Mouse (Mus musculus) kidney, postnatal 0 days (tissue): ENCODE measurements at regions not wholly inside any gene's neighbourhood (a gene's known extent, or its start where the extent isn't known, plus 50 kb on each side); places are given as distances from the start of the nearest gene placed in this dataset.

Experiments used
- ATAC-seq: fragments of 200-750 bp; cut with Nextera tagmentation; replicated peaks from 2 replicates; pipeline ENCODE4 v1.8.0; 2017; ENCODE audit warnings: low read depth, moderate number of reproducible peaks, moderate TSS enrichment, moderate library complexity; ENCODE audit not compliant: low FRiP score
- DNase-seq: peaks from one replicate; pipeline ENCODE4 v3.0.0-alpha.2; 2016; ENCODE audit warnings: low spot score
- H3K27ac ChIP-seq: fragments of 300-500 bp; sonication (generic); 2 replicates; pipeline ENCODE4 v1.5.1; 2014; ENCODE audit warnings: mild to moderate bottlenecking
- H3K27me3 ChIP-seq: fragments of 300-500 bp; sonication (generic); 2 replicates; pipeline ENCODE4 v1.6.1; 2014; ENCODE audit warnings: low read length, mixed read lengths; ENCODE audit not compliant: insufficient read depth
- H3K36me3 ChIP-seq: fragments of 300-500 bp; sonication (generic); 2 replicates; pipeline ENCODE4 v1.6.1; 2014; ENCODE audit warnings: low read length, mixed read lengths; ENCODE audit not compliant: insufficient read depth
- H3K4me1 ChIP-seq: fragments of 300-500 bp; sonication (generic); replicated peaks from 2 replicates; pipeline ENCODE4 v1.6.1; 2014; ENCODE audit warnings: antibody characterized with exemption, low read length, mixed read lengths; ENCODE audit not compliant: insufficient read depth
- H3K4me2 ChIP-seq: fragments of 300-500 bp; sonication (generic); 2 replicates; pipeline ENCODE4 v1.6.1; 2014; ENCODE audit warnings: mild to moderate bottlenecking, low read length, moderate library complexity, mixed read lengths
- H3K4me3 ChIP-seq: fragments of 300-500 bp; sonication (generic); replicated peaks from 2 replicates; pipeline ENCODE4 v1.5.1; 2014; ENCODE audit warnings: low read depth, low read length
- H3K9ac ChIP-seq: fragments of 300-500 bp; sonication (generic); 2 replicates; pipeline ENCODE4 v1.6.1; 2014; ENCODE audit warnings: low read depth, low read length
- H3K9me3 ChIP-seq: fragments of 300-500 bp; sonication (generic); replicated peaks from 2 replicates; pipeline ENCODE4 v1.6.1; 2016; ENCODE audit warnings: low read length, inconsistent platforms, mixed read lengths
- CTCF ChIP-seq: IDR thresholded peaks from 2 replicates; pipeline ENCODE4 v1.5.1; 2016; ENCODE audit warnings: antibody characterized with exemption, low read depth, mild to moderate bottlenecking, moderate library complexity
- WGBS: fragments of 180-500 bp; shearing (Covaris S2); extraction: QIAGEN DNeasy Blood & Tissue Kit; methylation state at CpG from one replicate; pipeline ENCODE4 v1.1.7; 2014; 5-methylcytosine and 5-hydroxymethylcytosine counted together

- no peak overlapping the region for H3K27ac ChIP-seq
- WGBS, result 71% methylated on average over 2 of the region's 2 CpGs
- no peak for TF ChIP-seq CTCF
- H3K4me2 ChIP-seq, result no peak overlapping the region
- H3K27me3 ChIP-seq, result no peaks in the 10 kb centered on the region
- DNase-seq (no peak), ATAC-seq (no peak)
- no peaks in the 10 kb centered on the region for H3K36me3 ChIP-seq
- no peaks in the 10 kb centered on the region for H3K4me1 ChIP-seq
- no peak overlapping the region for H3K4me3 ChIP-seq
- H3K9ac ChIP-seq, result no peak overlapping the region
- H3K9me3 ChIP-seq, result no peaks in the 10 kb centered on the region
Observed at GRCm38 (mm10) chr2:12765336-12765735, 158.5 kb upstream of the Pter start.

DNA sequence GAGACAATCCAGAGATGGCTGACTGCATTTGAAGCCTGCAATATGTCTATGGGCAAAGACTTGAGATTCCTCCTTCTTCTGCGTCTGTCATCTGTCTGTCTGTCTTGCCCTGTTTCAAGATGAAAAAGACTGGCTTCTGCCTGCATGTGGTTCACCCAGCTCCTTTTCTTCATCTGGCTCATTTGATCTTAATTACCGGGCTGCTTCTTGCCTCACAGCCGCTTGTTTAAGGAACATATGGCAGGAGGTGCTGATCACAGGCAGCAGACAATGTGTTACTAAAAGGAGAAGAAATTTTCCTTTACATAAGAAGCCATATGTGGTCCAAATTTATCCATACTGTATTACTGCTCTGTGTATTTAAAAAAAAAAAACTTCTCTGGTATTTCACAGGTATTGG lies 147.0 kb upstream of the Pter start:
- H3K9ac ChIP-seq, result no peak overlapping the region
- DNase-seq (no peak), ATAC-seq (no peak)
- WGBS, result 34% methylated on average over 3 of the region's 3 CpGs
- H3K27ac ChIP-seq, result no peak overlapping the region
- no peaks in the 10 kb centered on the region for H3K27me3 ChIP-seq
- TF ChIP-seq CTCF, result no peak
- no peak overlapping the region for H3K4me3 ChIP-seq
- H3K9me3 ChIP-seq, result no peaks in the 10 kb centered on the region
- H3K4me1 ChIP-seq, result no peaks in the 10 kb centered on the region
- no peaks in the 10 kb centered on the region for H3K36me3 ChIP-seq
- H3K4me2 ChIP-seq, result no peak overlapping the region

GRCm38 (mm10) chr2:12777696-12778095 lies 146.1 kb upstream of the Pter start:
- Histone ChIP-seq H3K4me3 (no peak overlapping the region), H3K9me3 (no peaks in the 10 kb centered on the region), H3K4me2 (no peak overlapping the region), H3K36me3 (no peaks in the 10 kb centered on the region), H3K27ac (no peak overlapping the region), H3K27me3 (no peaks in the 10 kb centered on the region), H3K4me1 (no peaks in the 10 kb centered on the region), H3K9ac (no peak overlapping the region)
- 42% methylated on average over 2 of the region's 2 CpGs for WGBS
- no peak for TF ChIP-seq CTCF
- ATAC-seq (no peak), DNase-seq (no peak)

DNA sequence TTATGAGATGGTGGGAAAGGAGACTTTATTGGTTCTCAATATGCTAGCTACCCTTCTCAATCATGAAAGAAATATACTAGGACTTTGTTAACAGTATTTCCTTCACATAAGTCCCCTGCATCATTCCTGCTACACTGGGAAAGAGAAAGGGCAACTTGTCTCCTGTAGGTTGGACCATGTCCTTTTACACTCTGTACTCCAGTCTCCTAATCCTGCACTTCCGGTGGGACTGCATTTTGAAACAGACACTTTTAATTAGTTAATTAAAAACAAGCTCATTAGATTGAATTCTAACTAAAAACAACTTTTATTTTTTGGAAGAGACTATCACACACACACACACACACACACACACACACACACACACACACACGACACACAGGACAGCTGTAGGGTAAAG lies 131.2 kb upstream of the Pter start:
- no peak for TF ChIP-seq CTCF
- no peaks in the 10 kb centered on the region for H3K27me3 ChIP-seq
- H3K36me3 ChIP-seq, result no peaks in the 10 kb centered on the region
- no peak for ATAC-seq
- WGBS, result 67% methylated on average over 2 of the region's 2 CpGs
- H3K4me1 ChIP-seq, result no peaks in the 10 kb centered on the region
- H3K9me3 ChIP-seq, result no peaks in the 10 kb centered on the region
- no peak overlapping the region for H3K4me2 ChIP-seq
- H3K27ac ChIP-seq, result no peak overlapping the region
- no peak for DNase-seq
- H3K9ac ChIP-seq, result no peak overlapping the region
- no peak overlapping the region for H3K4me3 ChIP-seq

- Histone ChIP-seq H3K27ac (no peak overlapping the region), H3K4me3 (no peak overlapping the region), H3K36me3 (no peaks in the 10 kb centered on the region), H3K4me1 (no peaks in the 10 kb centered on the region), H3K9me3 (no peaks in the 10 kb centered on the region), H3K9ac (no peak overlapping the region), H3K4me2 (no peak overlapping the region), H3K27me3 (no peaks in the 10 kb centered on the region)
- no peak for DNase-seq
- no peak for TF ChIP-seq CTCF
- ATAC-seq, result no peak
- whole genome bisulfite sequencing, result 59% methylated on average over 1 of the region's 1 CpGs
Observed at GRCm38 (mm10) chr2:12797615-12798169, 126.1 kb upstream of the Pter start.

GRCm38 (mm10) chr2:12799153-12799925 lies 124.5 kb upstream of the Pter start:
- Histone ChIP-seq H3K36me3 (no peaks in the 10 kb centered on the region), H3K9ac (no peak overlapping the region), H3K9me3 (no peaks in the 10 kb centered on the region), H3K4me3 (no peak overlapping the region), H3K27me3 (no peaks in the 10 kb centered on the region), H3K27ac (no peak overlapping the region), H3K4me1 (no peaks in the 10 kb centered on the region), H3K4me2 (no peak overlapping the region)
- 91% methylated on average over 4 of the region's 4 CpGs for WGBS
- no peak for TF ChIP-seq CTCF
- no peak for DNase-seq
- ATAC-seq, result no peak
